Mouse (Mus musculus) megakaryocyte, embryonic 14.5 days (primary cell): Measurements from ENCODE around the gene Ptprm.

Experiments
- FLI1 ChIP-seq: IDR thresholded peaks from 2 replicates; pipeline ENCODE4 v1.6.1; 2012; ENCODE audit warnings: low read length, inconsistent platforms, mixed read lengths
- GATA1 ChIP-seq: IDR thresholded peaks from 3 replicates; pipeline ENCODE4 v1.6.1; 2012; ENCODE audit warnings: mixed read lengths, low read length, inconsistent platforms, borderline replicate concordance

DNA sequence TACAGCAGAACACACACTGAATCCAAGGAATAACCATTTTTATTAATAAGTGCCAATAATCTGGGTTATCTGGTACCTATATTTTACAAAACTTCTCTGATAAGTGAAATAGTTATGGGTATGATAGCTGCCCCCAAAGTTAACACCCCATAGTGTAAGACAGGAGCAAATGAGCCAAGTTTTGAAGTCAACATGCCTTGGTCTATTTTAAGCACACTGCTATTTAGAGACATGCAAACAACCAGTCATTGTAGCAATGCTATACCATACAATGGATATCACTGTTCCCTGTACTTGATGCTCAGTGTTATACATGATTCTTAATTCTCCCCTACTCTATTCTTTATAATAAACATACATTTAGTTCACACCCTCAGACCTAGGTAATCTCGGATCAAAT, 366.2 kb downstream of the Ptprm start:
- no peak for TF ChIP-seq FLI1
- TF ChIP-seq GATA1, result no peak
